Mouse (Mus musculus) forebrain, embryonic 15.5 days (tissue): ENCODE data around the gene Rara. TPM values are rescaled to one million over a fixed set of nuclear protein-coding genes. Genes with fewer than 3 reads are reported as not detected.

Experiments used
- ATAC-seq: fragments of 200-750 bp; cut with Nextera tagmentation; replicated peaks from 2 replicates; pipeline ENCODE4 v1.8.0; 2017; ENCODE audit warnings: mild to moderate bottlenecking, moderate TSS enrichment, moderate library complexity
- H3K27ac ChIP-seq: fragments of 300-500 bp; sonication (generic); replicated peaks from 2 replicates; pipeline ENCODE4 v1.5.1; 2015; ENCODE audit warnings: mild to moderate bottlenecking, inconsistent platforms
- H3K27me3 ChIP-seq: fragments of 300-500 bp; sonication (generic); 2 replicates; pipeline ENCODE4 v1.6.1; 2015; ENCODE audit warnings: inconsistent platforms
- H3K36me3 ChIP-seq: fragments of 300-500 bp; sonication (generic); 2 replicates; pipeline ENCODE4 v1.6.1; 2015; ENCODE audit warnings: mild to moderate bottlenecking, inconsistent platforms
- H3K4me1 ChIP-seq: fragments of 300-500 bp; sonication (generic); 2 replicates; pipeline ENCODE4 v1.6.1; 2015; ENCODE audit warnings: inconsistent platforms
- H3K4me2 ChIP-seq: fragments of 300-500 bp; sonication (generic); replicated peaks from 2 replicates; pipeline ENCODE4 v1.6.1; 2015; ENCODE audit warnings: mild to moderate bottlenecking, inconsistent platforms
- H3K4me3 ChIP-seq: fragments of 300-500 bp; sonication (generic); 2 replicates; pipeline ENCODE4 v1.5.1; 2015; ENCODE audit warnings: mild to moderate bottlenecking, inconsistent platforms
- H3K9ac ChIP-seq: fragments of 300-500 bp; sonication (generic); replicated peaks from 2 replicates; pipeline ENCODE4 v1.6.1; 2015; ENCODE audit warnings: mild to moderate bottlenecking, inconsistent platforms
- H3K9me3 ChIP-seq: fragments of 300-500 bp; sonication (generic); 2 replicates; pipeline ENCODE4 v1.6.1; 2016; ENCODE audit warnings: inconsistent platforms
- WGBS: fragments of 180-500 bp; shearing (Covaris S2); methylation state at CpG from one replicate; pipeline ENCODE4 v1.1.7; 2015; ENCODE audit warnings: mixed read lengths; 5-methylcytosine and 5-hydroxymethylcytosine counted together
- polyA plus RNA-seq: library from polyadenylated mRNA; unstranded; fragments of >200 nt; fragmentation: Nextera tagmentation; extraction: Ambion mirVana; gene quantifications from 2 replicates; pipeline ENCODE4 v1.2.1, GENCODE M21; 2015

Gene Rara
- polyA plus RNA-seq, 1 experiment from 2014 or later, result 9.2 TPM

DNA sequence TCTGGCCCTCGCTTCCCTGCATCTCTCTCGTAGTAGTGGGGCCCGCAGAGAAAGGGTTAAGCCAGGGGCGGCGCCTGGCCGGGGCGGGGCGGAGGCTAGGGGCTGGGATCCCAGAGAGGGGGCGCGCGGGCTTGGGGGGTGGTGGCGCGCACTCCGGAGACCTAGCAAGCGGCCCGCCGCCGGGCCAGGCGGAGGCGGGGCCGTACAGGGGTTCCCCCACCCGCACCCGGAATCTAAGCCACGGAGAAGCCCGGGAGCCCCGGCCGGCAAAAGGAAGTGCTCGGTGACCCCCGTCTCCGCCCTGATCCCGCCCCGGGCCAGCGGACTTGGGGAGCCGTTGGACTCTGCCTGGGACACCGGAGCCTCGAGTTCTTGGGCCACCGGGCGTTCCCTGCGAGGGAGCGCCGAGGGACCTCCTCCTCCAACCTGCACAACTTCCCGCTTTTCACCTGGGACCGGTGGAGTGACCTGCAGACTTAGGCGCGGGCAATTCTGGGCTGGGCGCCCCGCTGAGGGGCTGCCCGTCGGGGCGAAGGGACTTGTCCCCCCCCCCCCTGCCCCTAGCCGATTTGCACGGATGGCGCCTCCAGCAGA, 32.8 kb downstream of the Rara start:
- H3K36me3 ChIP-seq, result no peaks in the 10 kb centered on the region
- peak overlapping the region; percentile 65; the same call in 1 of the 2 replicates for H3K27ac ChIP-seq
- H3K9me3 ChIP-seq, result no peaks in the 10 kb centered on the region
- H3K9ac ChIP-seq, result peak overlapping the region; percentile 54
- peaks cover 66% of the 10 kb centered on the region for H3K4me1 ChIP-seq
- peak overlapping the region; percentile 62 for H3K4me3 ChIP-seq
- peak; percentile 2 for ATAC-seq
- H3K27me3 ChIP-seq, result peaks cover 12% of the 10 kb centered on the region; the same call in 1 of the 2 replicates
- peak overlapping the region; percentile 98 for H3K4me2 ChIP-seq
- under 1% methylated on average over 50 of the region's 53 CpGs for WGBS

- Histone ChIP-seq H3K4me1 (peaks cover 67% of the 10 kb centered on the region), H3K9me3 (no peaks in the 10 kb centered on the region), H3K9ac (peak overlapping the region; percentile 54), H3K4me2 (peak overlapping the region; percentile 98), H3K27ac (0 out of 2 replicates have a peak overlapping the region, but pooled peaks have one; percentile 15), H3K4me3 (peak overlapping the region; percentile 62), H3K36me3 (no peaks in the 10 kb centered on the region), H3K27me3 (peaks cover 12% of the 10 kb centered on the region; the same call in 1 of the 2 replicates)
- no peak for ATAC-seq
- WGBS, result 8% methylated on average over 18 of the region's 18 CpGs
Observed at GRCm38 (mm10) chr11:98961051-98961592, 33.5 kb downstream of the Rara start.

- Histone ChIP-seq H3K9ac (peak overlapping the region; percentile 54; the same call in 1 of the 2 replicates), H3K4me2 (peak overlapping the region; percentile 98), H3K4me3 (peak overlapping the region; percentile 62), H3K36me3 (no peaks in the 10 kb centered on the region), H3K27me3 (peaks cover 12% of the 10 kb centered on the region; the same call in 1 of the 2 replicates), H3K9me3 (no peaks in the 10 kb centered on the region), H3K27ac (0 out of 2 replicates have a peak overlapping the region, but pooled peaks have one; percentile 15), H3K4me1 (peaks cover 74% of the 10 kb centered on the region)
- ATAC-seq, result no peak
- 13% methylated on average over 8 of the region's 8 CpGs for WGBS
Observed at GRCm38 (mm10) chr11:98961766-98962165, 34.1 kb downstream of the Rara start.

GRCm38 (mm10) chr11:98962421-98963095, 34.9 kb downstream of the Rara start:
- no peaks in the 10 kb centered on the region for H3K36me3 ChIP-seq
- 14% methylated on average over 12 of the region's 12 CpGs for whole genome bisulfite sequencing
- H3K9ac ChIP-seq, result peak overlapping the region; percentile 57; the same call in 1 of the 2 replicates
- H3K4me2 ChIP-seq, result peak overlapping the region; percentile 98
- H3K27me3 ChIP-seq, result peaks cover 12% of the 10 kb centered on the region; the same call in 1 of the 2 replicates
- H3K27ac ChIP-seq, result peak overlapping the region; percentile 75
- H3K4me1 ChIP-seq, result peaks cover 82% of the 10 kb centered on the region
- peak overlapping the region; percentile 44 for H3K4me3 ChIP-seq
- no peaks in the 10 kb centered on the region for H3K9me3 ChIP-seq
- no peak for ATAC-seq

- under 1% methylated on average over 32 of the region's 32 CpGs for WGBS
- peak; percentile 58 for ATAC-seq
- Histone ChIP-seq H3K27me3 (peaks cover 12% of the 10 kb centered on the region; the same call in 1 of the 2 replicates), H3K9ac (peak overlapping the region; percentile 57), H3K27ac (peak overlapping the region; percentile 75), H3K4me1 (peaks cover 90% of the 10 kb centered on the region), H3K36me3 (no peaks in the 10 kb centered on the region), H3K9me3 (no peaks in the 10 kb centered on the region), H3K4me3 (peak overlapping the region; percentile 44), H3K4me2 (peak overlapping the region; percentile 98)
Observed at GRCm38 (mm10) chr11:98963191-98964021, 35.8 kb downstream of the Rara start.

DNA sequence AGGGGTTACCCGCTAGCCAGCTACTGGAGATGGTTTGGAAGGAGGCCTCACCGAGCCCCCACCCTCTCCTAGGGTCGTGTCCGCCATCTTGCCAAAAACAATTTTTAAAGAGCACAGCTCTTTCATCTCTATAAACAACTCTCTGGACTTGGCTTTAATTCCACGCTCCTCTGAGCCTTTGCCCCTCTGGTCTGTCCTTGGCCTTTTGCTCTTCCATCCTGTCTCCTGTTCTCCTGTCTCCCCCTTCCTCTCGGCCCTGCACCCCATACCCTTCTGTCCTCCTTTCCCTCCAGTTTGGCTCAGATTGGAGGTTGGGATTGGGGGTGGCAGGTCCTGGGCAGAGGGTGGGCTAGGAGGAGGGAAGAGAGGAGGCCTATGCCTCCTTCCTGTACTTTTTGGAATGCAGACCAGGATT, 36.6 kb downstream of the Rara start:
- H3K9me3 ChIP-seq, result no peaks in the 10 kb centered on the region
- H3K4me1 ChIP-seq, result peaks cover 98% of the 10 kb centered on the region
- H3K27me3 ChIP-seq, result peaks cover 12% of the 10 kb centered on the region; the same call in 1 of the 2 replicates
- ATAC-seq, result no peak
- H3K9ac ChIP-seq, result no peak overlapping the region
- H3K36me3 ChIP-seq, result no peaks in the 10 kb centered on the region
- peak overlapping the region; percentile 75 for H3K27ac ChIP-seq
- WGBS, result 45% methylated on average over 6 of the region's 6 CpGs
- no peak overlapping the region for H3K4me3 ChIP-seq
- peak overlapping the region; percentile 98 for H3K4me2 ChIP-seq

- peak overlapping the region; percentile 98 for H3K4me2 ChIP-seq
- peaks cover 12% of the 10 kb centered on the region; the same call in 1 of the 2 replicates for H3K27me3 ChIP-seq
- H3K27ac ChIP-seq, result peak overlapping the region; percentile 75; the same call in 1 of the 2 replicates
- H3K4me3 ChIP-seq, result no peak overlapping the region
- H3K4me1 ChIP-seq, result peaks cover 98% of the 10 kb centered on the region
- 0 out of 2 replicates have a peak overlapping the region, but pooled peaks have one; percentile 27 for H3K9ac ChIP-seq
- 29% methylated on average over 15 of the region's 15 CpGs for WGBS
- no peaks in the 10 kb centered on the region for H3K36me3 ChIP-seq
- ATAC-seq, result no peak
- no peaks in the 10 kb centered on the region for H3K9me3 ChIP-seq
Observed at GRCm38 (mm10) chr11:98964616-98965415, 37.2 kb downstream of the Rara start.

GRCm38 (mm10) chr11:98965416-98966077, 37.9 kb downstream of the Rara start:
- Histone ChIP-seq H3K27ac (no peak overlapping the region), H3K9me3 (no peaks in the 10 kb centered on the region), H3K27me3 (peaks cover 12% of the 10 kb centered on the region; the same call in 1 of the 2 replicates), H3K36me3 (no peaks in the 10 kb centered on the region), H3K4me1 (peaks cover 98% of the 10 kb centered on the region), H3K4me3 (no peak overlapping the region), H3K9ac (0 out of 2 replicates have a peak overlapping the region, but pooled peaks have one; percentile 27), H3K4me2 (peak overlapping the region; percentile 98)
- no peak for ATAC-seq
- 6% methylated on average over 11 of the region's 11 CpGs for WGBS

- Histone ChIP-seq H3K27me3 (peaks cover 11% of the 10 kb centered on the region; the same call in 1 of the 2 replicates), H3K4me1 (peaks cover 98% of the 10 kb centered on the region), H3K27ac (peak overlapping the region; percentile 95), H3K9ac (no peak overlapping the region), H3K4me2 (no peak overlapping the region), H3K9me3 (no peaks in the 10 kb centered on the region), H3K4me3 (no peak overlapping the region), H3K36me3 (no peaks in the 10 kb centered on the region)
- no peak; the same call in 1 of the 2 replicates for ATAC-seq
- WGBS, result 30% methylated on average over 9 of the region's 9 CpGs
Observed at GRCm38 (mm10) chr11:98966499-98967141, 39.0 kb downstream of the Rara start.

- H3K4me3 ChIP-seq, result no peak overlapping the region
- peaks cover 90% of the 10 kb centered on the region for H3K4me1 ChIP-seq
- peak overlapping the region; percentile 95 for H3K27ac ChIP-seq
- WGBS, result 55% methylated on average over 16 of the region's 16 CpGs
- no peak for ATAC-seq
- H3K36me3 ChIP-seq, result 0 out of 2 replicates have a peak, but pooled peaks cover 5% of the 10 kb centered on the region
- no peaks in the 10 kb centered on the region for H3K9me3 ChIP-seq
- H3K9ac ChIP-seq, result no peak overlapping the region
- H3K4me2 ChIP-seq, result peak overlapping the region; percentile 43; the same call in 1 of the 2 replicates
- H3K27me3 ChIP-seq, result no peaks in the 10 kb centered on the region; the same call in 1 of the 2 replicates
Observed at GRCm38 (mm10) chr11:98968079-98968478, 40.5 kb downstream of the Rara start.
